Mouse (Mus musculus): ENCODE data around the gene Slc22a28.
A peak's percentile ranks its signal among the peaks of the same experiment; 100 is the strongest.
"Not testable (repeated sequence)": the region's sequence is repeated elsewhere in the genome, so short reads cannot be mapped to it uniquely, and the experiment has no call there.

The Slc22a28 gene

DNA sequence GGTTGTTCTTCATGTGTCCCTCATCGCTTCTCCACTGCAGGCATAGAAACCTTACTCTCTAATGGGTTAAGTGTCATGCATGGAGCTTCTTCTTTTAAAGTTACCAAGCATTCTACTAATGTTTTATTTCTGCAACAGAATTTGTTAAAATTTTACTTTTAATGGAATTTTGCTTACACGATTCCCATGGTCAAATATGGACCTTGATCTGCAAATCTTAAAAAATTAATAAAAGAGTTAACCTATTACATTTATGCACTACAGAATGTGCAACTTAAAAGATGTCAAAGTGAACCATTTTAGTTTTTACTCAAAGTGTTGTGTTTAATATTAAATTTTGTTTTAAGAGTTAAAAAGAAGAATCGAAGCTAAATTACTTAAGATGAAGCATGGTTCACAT is at the start of gene Slc22a28:
Gene Slc22a28, minus strand, starts transcription at position 102 of the 400 bp plus-strand sequence.
- DNase-seq (ENCODE audit: low spot score in 2 of 2): not testable (repeated sequence)

GRCm38 (mm10) chr19:8148787-8149523 is 17.2 kb upstream of the Slc22a28 start:
- no peak for DNase-seq (ENCODE audit: low spot score in 2 of 2)

DNA sequence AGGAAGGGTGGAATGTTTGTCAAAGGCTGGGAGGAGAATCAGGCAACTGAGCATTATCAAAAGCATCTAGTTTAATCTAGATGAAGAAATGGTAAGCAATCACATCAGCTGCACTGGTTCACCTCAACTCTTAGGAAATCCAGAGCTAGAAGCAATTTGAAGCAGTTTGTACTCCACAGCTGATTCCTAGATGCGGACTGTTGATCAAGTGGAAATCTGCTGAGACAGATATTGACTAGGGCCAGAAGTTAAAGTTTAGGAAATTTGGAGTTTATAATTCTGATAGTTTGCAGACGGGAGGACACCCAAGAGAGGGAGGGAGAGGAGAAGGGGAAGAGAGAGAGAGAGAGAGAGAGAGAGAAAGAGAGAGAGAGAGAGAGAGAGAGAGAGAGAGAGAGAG is 10.9 kb upstream of the Slc22a28 start:
- not testable (repeated sequence) for DNase-seq (ENCODE audit: low spot score in 2 of 2)

GRCm38 (mm10) chr19:8134127-8134841 is 2.5 kb upstream of the Slc22a28 start:
- not testable (repeated sequence) for DNase-seq (ENCODE audit: low spot score in 2 of 2)

- DNase-seq (ENCODE audit: low spot score in 2 of 2): peak in 1 of 2 experiments; percentile 52
Measured at GRCm38 (mm10) chr19:8019904-8020349, 111.9 kb downstream of the Slc22a28 start.

DNA sequence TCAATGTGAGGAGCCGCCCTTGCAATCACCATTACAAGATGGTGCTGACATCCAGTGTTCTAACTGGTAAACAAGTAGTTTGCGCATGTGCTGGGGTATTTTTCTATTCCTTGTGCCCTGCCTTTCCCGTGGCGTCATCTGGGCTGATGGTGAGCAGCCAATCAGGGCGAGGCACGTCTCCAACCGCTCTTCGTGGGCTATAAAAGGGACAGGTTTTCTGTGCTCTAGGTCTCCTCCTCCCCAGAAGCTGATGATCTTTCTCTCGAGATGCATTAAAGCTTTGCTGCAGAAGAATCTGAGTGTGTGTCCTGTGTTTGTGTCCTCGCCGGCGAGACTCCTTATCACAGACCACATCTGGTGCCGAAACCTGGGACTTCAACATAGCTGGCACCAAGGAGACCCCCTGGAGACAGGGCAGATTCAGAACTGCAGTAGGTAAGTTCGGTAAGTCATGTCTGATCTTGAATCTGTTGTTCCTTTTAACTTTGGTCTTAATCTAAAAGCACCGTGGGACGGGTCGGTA is 112.4 kb downstream of the Slc22a28 start:
- not testable (repeated sequence) for DNase-seq (ENCODE audit: low spot score in 2 of 2)

GRCm38 (mm10) chr19:8018535-8018934 is 113.2 kb downstream of the Slc22a28 start:
- DNase-seq (ENCODE audit: low spot score in 2 of 2): not testable (repeated sequence)

Data from spleen, postnatal 10 days (tissue).